Mouse (Mus musculus): Measurements from ENCODE around the gene Sh2b3. TPM values are rescaled to one million over a fixed set of nuclear protein-coding genes. Genes with fewer than 3 reads are reported as not detected.

Gene Sh2b3
- total and polyA plus RNA-seq, 2 experiments from 2014 or later, result 11.4 to 58.5 TPM

DNA sequence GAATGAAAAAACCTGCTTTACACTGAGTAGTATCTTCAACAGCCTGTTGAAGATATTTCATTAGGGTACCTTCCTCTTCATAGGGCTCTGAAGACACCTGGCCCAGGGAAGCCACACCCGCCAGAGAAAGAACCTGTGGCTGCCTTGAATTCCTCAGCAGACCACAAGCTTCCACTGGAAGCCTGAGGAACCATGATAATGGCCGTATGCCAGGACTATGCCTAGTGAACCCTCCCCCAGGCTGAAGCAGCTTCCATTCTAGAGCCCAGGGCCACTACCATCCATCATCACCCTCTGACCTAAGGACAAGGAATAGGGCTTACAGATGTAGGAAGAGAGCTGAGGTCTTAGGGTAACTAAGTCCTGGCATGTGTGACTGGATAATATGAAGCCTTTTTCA is 17.3 kb downstream of the Sh2b3 start:
- 37% methylated on average over 2 of the region's 2 CpGs for WGBS
- TF ChIP-seq EP300 (IDR thresholded peaks at IDR 0.05; ENCODE audit: low read depth) (no peak), CTCF (IDR thresholded peaks at IDR 0.05; ENCODE audit: low read depth) (no peak)
- Histone ChIP-seq H3K9me3 (replicated peaks; ENCODE audit: control insufficient read depth, low read length) (no peaks in the 10 kb centered on the region), H3K4me1 (ENCODE audit: control insufficient read depth, insufficient read depth) (peaks cover 28% of the 10 kb centered on the region; the same call in 1 of the 2 replicates), H3K4me3 (ENCODE audit: low read depth, low read length) (no peak overlapping the region), H3K4me2 (ENCODE audit: low read depth, low read length) (no peak overlapping the region), H3K36me3 (replicated peaks; ENCODE audit: control insufficient read depth, insufficient read depth, low read length) (peaks cover 69% of the 10 kb centered on the region), H3K9ac (replicated peaks; ENCODE audit: low read depth, low read length) (no peak overlapping the region), H3K27ac (ENCODE audit: low read depth) (no peak overlapping the region), H3K27me3 (ENCODE audit: control insufficient read depth, insufficient read depth, low read length) (no peaks in the 10 kb centered on the region)
- no peak for ATAC-seq (ENCODE audit: insufficient read depth, low read depth)
- no peak for DNase-seq (ENCODE audit: low spot score)

DNA sequence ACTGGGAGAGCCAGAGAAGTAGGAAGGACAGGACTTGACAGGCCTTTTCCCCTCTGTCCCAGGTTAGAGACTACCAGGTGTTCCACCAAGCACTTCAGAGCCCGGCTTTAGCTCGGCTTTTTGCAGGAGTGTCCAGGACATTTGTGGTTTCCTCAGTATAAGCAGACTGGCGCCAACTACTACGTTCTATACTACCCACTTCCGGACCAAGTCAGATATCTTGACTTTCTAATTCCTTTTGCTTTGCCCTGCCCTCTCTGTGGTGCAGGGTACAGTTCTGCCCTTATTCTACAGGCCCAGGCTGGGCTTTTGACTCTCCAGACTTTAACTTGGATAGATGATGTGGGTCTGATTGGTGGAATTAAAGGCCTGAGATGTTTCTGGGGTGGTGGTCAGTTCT is 17.9 kb downstream of the Sh2b3 start:
- Histone ChIP-seq H3K4me2 (ENCODE audit: low read depth, low read length) (no peak overlapping the region), H3K4me3 (ENCODE audit: low read depth, low read length) (no peak overlapping the region), H3K9me3 (replicated peaks; ENCODE audit: control insufficient read depth, low read length) (no peaks in the 10 kb centered on the region), H3K27ac (ENCODE audit: low read depth) (no peak overlapping the region), H3K36me3 (replicated peaks; ENCODE audit: control insufficient read depth, insufficient read depth, low read length) (peaks cover 68% of the 10 kb centered on the region), H3K4me1 (ENCODE audit: control insufficient read depth, insufficient read depth) (peaks cover 28% of the 10 kb centered on the region; the same call in 1 of the 2 replicates), H3K9ac (replicated peaks; ENCODE audit: low read depth, low read length) (no peak overlapping the region), H3K27me3 (ENCODE audit: control insufficient read depth, insufficient read depth, low read length) (no peaks in the 10 kb centered on the region)
- ATAC-seq (ENCODE audit: insufficient read depth, low read depth), result no peak
- TF ChIP-seq CTCF (IDR thresholded peaks at IDR 0.05; ENCODE audit: low read depth), result no peak
- no peak for TF ChIP-seq EP300 (IDR thresholded peaks at IDR 0.05; ENCODE audit: low read depth)
- DNase-seq (ENCODE audit: low spot score), result no peak
- 77% methylated on average over 5 of the region's 5 CpGs for WGBS

DNA sequence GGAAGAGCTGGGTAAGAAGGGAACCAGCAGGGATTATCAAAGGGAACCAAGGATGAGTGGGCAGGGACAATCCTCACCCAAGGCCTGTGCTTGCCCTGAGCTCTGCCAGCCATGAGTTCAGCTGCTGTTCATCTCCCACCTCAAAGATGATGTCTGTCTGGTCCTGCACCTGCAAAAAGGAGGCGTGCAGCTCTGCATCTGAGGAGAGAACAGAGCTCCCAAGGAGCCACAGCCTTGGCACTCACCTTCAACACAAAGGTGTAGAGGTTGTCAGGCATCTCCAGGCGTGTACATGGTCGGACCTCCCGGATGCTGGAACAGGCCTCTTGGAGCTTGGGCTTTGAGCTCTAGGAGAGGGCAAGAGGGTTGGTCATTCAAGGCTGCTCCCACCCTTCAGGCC is 18.6 kb downstream of the Sh2b3 start:
- Histone ChIP-seq H3K9me3 (replicated peaks; ENCODE audit: control insufficient read depth, low read length) (no peaks in the 10 kb centered on the region), H3K27me3 (ENCODE audit: control insufficient read depth, insufficient read depth, low read length) (no peaks in the 10 kb centered on the region), H3K36me3 (replicated peaks; ENCODE audit: control insufficient read depth, insufficient read depth, low read length) (peaks cover 72% of the 10 kb centered on the region), H3K4me1 (ENCODE audit: control insufficient read depth, insufficient read depth) (peaks cover 26% of the 10 kb centered on the region; the same call in 1 of the 2 replicates), H3K4me3 (ENCODE audit: low read depth, low read length) (no peak overlapping the region), H3K9ac (replicated peaks; ENCODE audit: low read depth, low read length) (no peak overlapping the region), H3K27ac (ENCODE audit: low read depth) (no peak overlapping the region), H3K4me2 (ENCODE audit: low read depth, low read length) (no peak overlapping the region)
- no peak for DNase-seq (ENCODE audit: low spot score)
- ATAC-seq (ENCODE audit: insufficient read depth, low read depth), result no peak
- TF ChIP-seq CTCF (IDR thresholded peaks at IDR 0.05; ENCODE audit: low read depth), result no peak
- no peak for TF ChIP-seq EP300 (IDR thresholded peaks at IDR 0.05; ENCODE audit: low read depth)
- WGBS, result 94% methylated on average over 4 of the region's 4 CpGs

DNA sequence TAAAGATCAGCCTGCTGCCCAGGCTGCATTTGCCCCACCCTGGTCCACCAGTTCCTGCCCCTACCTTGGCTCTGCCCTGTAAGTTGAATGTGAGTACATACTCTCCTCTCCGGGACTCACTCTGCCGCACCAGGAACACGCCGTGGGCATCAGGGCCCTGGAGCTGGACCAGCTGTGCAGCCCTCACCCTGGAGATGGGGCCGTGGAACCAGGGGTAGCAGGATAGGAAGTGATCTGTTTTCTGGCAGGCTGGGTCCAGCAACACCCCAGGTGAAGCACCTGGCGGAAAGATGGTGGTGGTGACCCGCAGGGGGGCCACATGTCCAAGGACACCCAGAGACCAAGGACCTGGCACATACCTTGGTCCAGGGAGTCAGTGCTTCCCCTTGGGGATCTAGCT is 19.0 kb downstream of the Sh2b3 start:
- no peak overlapping the region for H3K27ac ChIP-seq (ENCODE audit: low read depth)
- peaks cover 22% of the 10 kb centered on the region; the same call in 1 of the 2 replicates for H3K4me1 ChIP-seq (ENCODE audit: control insufficient read depth, insufficient read depth)
- 94% methylated on average over 7 of the region's 7 CpGs for WGBS
- peaks cover 76% of the 10 kb centered on the region for H3K36me3 ChIP-seq (replicated peaks; ENCODE audit: control insufficient read depth, insufficient read depth, low read length)
- no peak overlapping the region for H3K9ac ChIP-seq (replicated peaks; ENCODE audit: low read depth, low read length)
- no peak overlapping the region for H3K4me2 ChIP-seq (ENCODE audit: low read depth, low read length)
- no peaks in the 10 kb centered on the region for H3K27me3 ChIP-seq (ENCODE audit: control insufficient read depth, insufficient read depth, low read length)
- no peaks in the 10 kb centered on the region for H3K9me3 ChIP-seq (replicated peaks; ENCODE audit: control insufficient read depth, low read length)
- ATAC-seq (ENCODE audit: insufficient read depth, low read depth), result no peak
- H3K4me3 ChIP-seq (ENCODE audit: low read depth, low read length), result no peak overlapping the region
- TF ChIP-seq EP300 (IDR thresholded peaks at IDR 0.05; ENCODE audit: low read depth), result no peak
- no peak for TF ChIP-seq CTCF (IDR thresholded peaks at IDR 0.05; ENCODE audit: low read depth)
- DNase-seq (ENCODE audit: low spot score), result no peak

DNA sequence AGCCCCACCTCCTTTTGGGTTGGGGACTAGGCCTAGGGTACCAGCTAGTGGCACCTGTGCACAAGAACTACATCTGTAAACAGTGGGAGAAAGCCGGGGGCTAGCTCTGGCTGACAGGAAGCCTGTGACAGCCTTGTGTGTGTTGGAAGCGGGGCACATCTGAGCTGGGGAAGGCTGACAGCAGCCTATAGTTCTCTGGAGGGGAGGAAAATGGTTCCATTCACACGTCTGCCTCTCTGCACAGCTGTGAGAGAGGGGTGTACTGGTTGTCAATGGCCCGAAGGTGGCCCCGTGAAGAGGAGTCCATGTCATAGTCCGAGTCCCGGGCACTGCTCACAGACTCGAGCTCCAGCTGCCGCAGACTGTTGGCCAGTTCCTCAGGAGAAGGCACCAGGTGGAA is 19.9 kb downstream of the Sh2b3 start:
- peaks cover 76% of the 10 kb centered on the region for H3K36me3 ChIP-seq (replicated peaks; ENCODE audit: control insufficient read depth, insufficient read depth, low read length)
- no peaks in the 10 kb centered on the region for H3K9me3 ChIP-seq (replicated peaks; ENCODE audit: control insufficient read depth, low read length)
- ATAC-seq (ENCODE audit: insufficient read depth, low read depth) (no peak), DNase-seq (ENCODE audit: low spot score) (no peak)
- H3K27me3 ChIP-seq (ENCODE audit: control insufficient read depth, insufficient read depth, low read length), result no peaks in the 10 kb centered on the region
- H3K4me2 ChIP-seq (ENCODE audit: low read depth, low read length), result no peak overlapping the region
- peaks cover 17% of the 10 kb centered on the region; the same call in 1 of the 2 replicates for H3K4me1 ChIP-seq (ENCODE audit: control insufficient read depth, insufficient read depth)
- no peak overlapping the region for H3K4me3 ChIP-seq (ENCODE audit: low read depth, low read length)
- H3K9ac ChIP-seq (replicated peaks; ENCODE audit: low read depth, low read length), result no peak overlapping the region
- no peak overlapping the region for H3K27ac ChIP-seq (ENCODE audit: low read depth)
- 86% methylated on average over 9 of the region's 9 CpGs for WGBS
- TF ChIP-seq EP300 (IDR thresholded peaks at IDR 0.05; ENCODE audit: low read depth) (no peak), CTCF (IDR thresholded peaks at IDR 0.05; ENCODE audit: low read depth) (no peak)

DNA sequence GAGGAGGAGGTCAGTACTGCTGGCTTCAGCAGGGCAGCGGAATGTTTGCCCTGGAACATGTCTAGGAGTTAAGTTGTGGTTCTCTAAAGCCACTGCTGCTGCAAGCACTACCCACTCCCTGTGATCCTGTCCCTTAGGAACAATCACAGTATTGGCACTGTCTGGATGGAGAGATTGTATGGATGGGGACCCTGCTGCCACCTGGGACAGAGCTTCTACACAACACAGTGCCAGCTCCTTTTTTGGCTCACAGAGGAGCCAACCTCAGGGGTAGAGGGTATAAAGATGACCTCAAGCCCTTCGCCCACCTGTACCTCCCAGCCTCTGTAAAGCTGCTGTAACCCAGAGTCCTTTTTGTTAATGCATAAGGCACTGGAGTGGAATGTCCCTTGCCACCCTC is 20.8 kb downstream of the Sh2b3 start:
- TF ChIP-seq EP300 (IDR thresholded peaks at IDR 0.05; ENCODE audit: low read depth) (no peak), CTCF (IDR thresholded peaks at IDR 0.05; ENCODE audit: low read depth) (no peak)
- H3K36me3 ChIP-seq (replicated peaks; ENCODE audit: control insufficient read depth, insufficient read depth, low read length), result peaks cover 85% of the 10 kb centered on the region
- H3K27ac ChIP-seq (ENCODE audit: low read depth), result no peak overlapping the region
- H3K4me3 ChIP-seq (ENCODE audit: low read depth, low read length), result no peak overlapping the region
- no peak overlapping the region for H3K9ac ChIP-seq (replicated peaks; ENCODE audit: low read depth, low read length)
- 94% methylated on average over 2 of the region's 2 CpGs for WGBS
- H3K9me3 ChIP-seq (replicated peaks; ENCODE audit: control insufficient read depth, low read length), result no peaks in the 10 kb centered on the region
- no peaks in the 10 kb centered on the region for H3K27me3 ChIP-seq (ENCODE audit: control insufficient read depth, insufficient read depth, low read length)
- H3K4me1 ChIP-seq (ENCODE audit: control insufficient read depth, insufficient read depth), result peaks cover 17% of the 10 kb centered on the region; the same call in 1 of the 2 replicates
- no peak overlapping the region for H3K4me2 ChIP-seq (ENCODE audit: low read depth, low read length)
- DNase-seq (ENCODE audit: low spot score), result no peak
- no peak for ATAC-seq (ENCODE audit: insufficient read depth, low read depth)
